Mouse (Mus musculus): ENCODE measurements around the gene Olfr430. TPM values are rescaled to one million over a fixed set of nuclear protein-coding genes. Genes with fewer than 3 reads are reported as not detected.
"Not testable (repeated sequence)": the region's sequence is repeated elsewhere in the genome, so short reads cannot be mapped to it uniquely, and the experiment has no call there.

The Olfr430 gene
- polyA plus RNA-seq, 1 experiment from 2014 or later: not detected

DNA sequence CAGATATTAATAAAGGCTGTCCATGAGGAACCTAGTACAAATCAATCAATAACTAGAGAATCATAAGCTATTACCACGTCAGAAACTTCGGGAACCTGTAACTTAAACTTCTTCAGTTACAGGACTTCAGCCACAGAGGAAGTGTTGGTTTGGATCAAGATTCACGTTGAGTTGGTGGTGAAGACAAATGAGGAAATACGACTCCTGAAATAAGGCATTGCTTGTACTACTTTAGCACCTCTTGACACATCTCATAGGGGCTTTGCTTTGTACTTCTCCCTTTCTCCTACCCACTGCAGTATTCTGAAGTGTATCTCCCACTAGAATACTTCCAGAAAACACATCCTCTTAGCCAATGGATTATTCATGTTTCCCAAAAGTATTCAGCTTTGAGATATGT lies 17.0 kb upstream of the Olfr430 start:
- not testable (repeated sequence) for H3K27me3 ChIP-seq (ENCODE audit: control insufficient read depth, insufficient read depth, low read length); H3K4me1 ChIP-seq (ENCODE audit: control insufficient read depth, insufficient read depth, low read length); DNase-seq (ENCODE audit: low spot score); H3K4me3 ChIP-seq (ENCODE audit: low read depth, low read length); H3K27ac ChIP-seq (ENCODE audit: low read depth, low read length); H3K9me3 ChIP-seq (ENCODE audit: control insufficient read depth, low read length); ATAC-seq (ENCODE audit: insufficient read depth, low FRiP score, low TSS enrichment); H3K9ac ChIP-seq (ENCODE audit: low read length); H3K4me2 ChIP-seq (ENCODE audit: low read depth); H3K36me3 ChIP-seq (ENCODE audit: control insufficient read depth, insufficient read depth, low read length)
- WGBS: 65% methylated on average over 4 of the region's 4 CpGs

DNA sequence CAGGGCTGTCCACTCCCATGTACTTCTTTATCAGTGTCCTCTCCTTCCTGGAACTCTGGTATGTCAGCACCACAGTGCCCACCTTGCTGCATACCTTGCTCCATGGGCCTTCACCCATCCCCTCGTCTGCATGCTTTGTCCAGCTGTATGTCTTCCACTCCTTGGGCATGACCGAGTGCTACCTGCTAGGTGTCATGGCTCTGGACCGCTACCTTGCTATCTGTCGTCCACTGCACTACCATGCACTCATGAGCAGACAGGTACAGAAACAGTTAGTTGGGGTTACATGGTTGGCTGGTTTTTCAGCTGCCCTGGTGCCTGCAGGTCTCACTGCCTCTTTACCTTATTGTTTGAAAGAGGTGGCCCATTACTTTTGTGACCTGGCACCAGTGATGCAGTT lies 15.9 kb upstream of the Olfr430 start:
- H3K9ac ChIP-seq (ENCODE audit: low read length): no peak overlapping the region
- no peaks in the 10 kb centered on the region for H3K27me3 ChIP-seq (ENCODE audit: control insufficient read depth, insufficient read depth, low read length)
- 94% methylated on average over 4 of the region's 4 CpGs for WGBS
- ATAC-seq (ENCODE audit: insufficient read depth, low FRiP score, low TSS enrichment) (no peak), DNase-seq (ENCODE audit: low spot score) (no peak)
- no peaks in the 10 kb centered on the region for H3K9me3 ChIP-seq (ENCODE audit: control insufficient read depth, low read length)
- no peak overlapping the region for H3K4me3 ChIP-seq (ENCODE audit: low read depth, low read length)
- H3K4me1 ChIP-seq (ENCODE audit: control insufficient read depth, insufficient read depth, low read length): no peaks in the 10 kb centered on the region
- no peak overlapping the region for H3K27ac ChIP-seq (ENCODE audit: low read depth, low read length)
- H3K36me3 ChIP-seq (ENCODE audit: control insufficient read depth, insufficient read depth, low read length): no peaks in the 10 kb centered on the region
- no peak overlapping the region for H3K4me2 ChIP-seq (ENCODE audit: low read depth)

DNA sequence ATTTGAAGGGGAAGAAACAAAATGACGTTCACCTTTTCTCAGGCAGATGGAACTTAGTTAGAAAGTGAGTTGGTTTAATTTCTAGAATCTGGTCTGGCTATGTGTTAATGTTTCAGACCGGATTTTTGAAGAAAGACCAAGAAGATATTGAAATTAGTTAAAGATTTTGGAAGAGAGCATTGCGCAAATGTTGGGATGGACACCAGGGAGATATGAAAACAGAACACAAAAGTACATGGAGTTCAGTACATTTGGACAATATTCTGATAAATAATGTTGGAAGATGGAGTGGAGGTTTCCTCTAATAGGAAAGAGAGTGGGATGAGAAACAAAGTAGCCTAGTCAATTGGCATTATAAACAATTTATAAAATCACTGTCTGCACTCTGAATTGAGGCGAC lies 14.9 kb upstream of the Olfr430 start:
- WGBS: 88% methylated on average over 4 of the region's 4 CpGs
- Histone ChIP-seq H3K4me1 (ENCODE audit: control insufficient read depth, insufficient read depth, low read length) (no peaks in the 10 kb centered on the region), H3K9me3 (ENCODE audit: control insufficient read depth, low read length) (no peaks in the 10 kb centered on the region), H3K4me2 (ENCODE audit: low read depth) (no peak overlapping the region), H3K9ac (ENCODE audit: low read length) (no peak overlapping the region), H3K36me3 (ENCODE audit: control insufficient read depth, insufficient read depth, low read length) (no peaks in the 10 kb centered on the region), H3K4me3 (ENCODE audit: low read depth, low read length) (no peak overlapping the region), H3K27me3 (ENCODE audit: control insufficient read depth, insufficient read depth, low read length) (no peaks in the 10 kb centered on the region), H3K27ac (ENCODE audit: low read depth, low read length) (no peak overlapping the region)
- DNase-seq (ENCODE audit: low spot score) (no peak), ATAC-seq (ENCODE audit: insufficient read depth, low FRiP score, low TSS enrichment) (no peak)

DNA sequence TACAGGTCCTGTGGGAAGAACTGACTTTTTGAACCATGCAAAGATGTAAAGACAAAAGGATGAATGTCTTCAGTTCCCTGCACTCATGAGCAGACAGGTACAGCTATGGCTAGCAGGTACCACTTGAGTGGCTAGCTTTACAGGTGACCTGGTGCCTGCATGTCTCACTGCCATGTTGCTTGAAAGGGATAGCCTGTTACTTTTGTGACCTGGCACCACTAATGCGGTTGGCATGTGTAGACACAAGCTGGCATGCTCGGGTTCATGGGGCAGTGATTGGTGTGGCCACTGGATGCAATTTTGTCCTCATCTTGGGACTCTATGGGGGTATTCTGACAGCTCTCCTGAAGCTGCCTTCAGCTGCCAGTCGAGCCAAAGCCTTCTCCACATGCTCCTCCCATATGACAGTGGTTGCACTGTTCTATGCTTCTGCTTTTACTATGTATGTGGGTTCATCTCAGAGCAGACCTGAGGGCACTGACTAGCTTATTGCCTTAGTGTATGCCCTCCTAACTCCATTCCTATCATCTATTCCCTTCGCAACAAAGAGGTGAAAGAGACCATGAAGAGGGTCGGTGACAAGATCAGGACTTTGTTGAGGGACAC lies 14.4 kb upstream of the Olfr430 start:
- Histone ChIP-seq H3K36me3 (ENCODE audit: control insufficient read depth, insufficient read depth, low read length) (no peaks in the 10 kb centered on the region), H3K4me3 (ENCODE audit: low read depth, low read length) (no peak overlapping the region), H3K27me3 (ENCODE audit: control insufficient read depth, insufficient read depth, low read length) (no peaks in the 10 kb centered on the region), H3K4me1 (ENCODE audit: control insufficient read depth, insufficient read depth, low read length) (no peaks in the 10 kb centered on the region), H3K9ac (ENCODE audit: low read length) (no peak overlapping the region), H3K9me3 (ENCODE audit: control insufficient read depth, low read length) (no peaks in the 10 kb centered on the region), H3K4me2 (ENCODE audit: low read depth) (no peak overlapping the region), H3K27ac (ENCODE audit: low read depth, low read length) (no peak overlapping the region)
- no peak for DNase-seq (ENCODE audit: low spot score)
- 88% methylated on average over 5 of the region's 5 CpGs for WGBS
- no peak for ATAC-seq (ENCODE audit: insufficient read depth, low FRiP score, low TSS enrichment)

DNA sequence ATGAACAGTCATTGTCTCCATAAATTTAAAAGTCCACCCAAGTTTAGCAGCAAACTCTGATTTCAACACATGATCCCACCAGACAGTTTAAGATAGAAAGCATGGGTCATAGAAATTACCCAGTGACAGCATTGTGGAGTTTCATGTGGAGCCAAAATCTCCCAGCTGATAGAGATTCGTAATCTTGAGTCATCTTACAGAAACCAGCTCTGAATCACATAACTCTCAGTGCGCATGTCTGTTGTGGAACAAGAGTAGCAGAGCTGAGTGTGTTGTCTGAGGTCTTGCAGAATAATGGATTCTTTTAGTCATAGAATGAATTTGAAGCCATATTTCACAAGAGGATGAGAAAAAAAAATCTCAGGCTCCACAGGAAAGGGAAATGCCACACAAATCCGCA lies 13.4 kb upstream of the Olfr430 start:
- H3K27ac ChIP-seq (ENCODE audit: low read depth, low read length): no peak overlapping the region
- no peak overlapping the region for H3K9ac ChIP-seq (ENCODE audit: low read length)
- no peaks in the 10 kb centered on the region for H3K4me1 ChIP-seq (ENCODE audit: control insufficient read depth, insufficient read depth, low read length)
- H3K4me3 ChIP-seq (ENCODE audit: low read depth, low read length): no peak overlapping the region
- no peaks in the 10 kb centered on the region for H3K36me3 ChIP-seq (ENCODE audit: control insufficient read depth, insufficient read depth, low read length)
- ATAC-seq (ENCODE audit: insufficient read depth, low FRiP score, low TSS enrichment) (no peak), DNase-seq (ENCODE audit: low spot score) (no peak)
- H3K27me3 ChIP-seq (ENCODE audit: control insufficient read depth, insufficient read depth, low read length): no peaks in the 10 kb centered on the region
- WGBS: 87% methylated on average over 3 of the region's 3 CpGs
- no peaks in the 10 kb centered on the region for H3K9me3 ChIP-seq (ENCODE audit: control insufficient read depth, low read length)
- H3K4me2 ChIP-seq (ENCODE audit: low read depth): no peak overlapping the region

DNA sequence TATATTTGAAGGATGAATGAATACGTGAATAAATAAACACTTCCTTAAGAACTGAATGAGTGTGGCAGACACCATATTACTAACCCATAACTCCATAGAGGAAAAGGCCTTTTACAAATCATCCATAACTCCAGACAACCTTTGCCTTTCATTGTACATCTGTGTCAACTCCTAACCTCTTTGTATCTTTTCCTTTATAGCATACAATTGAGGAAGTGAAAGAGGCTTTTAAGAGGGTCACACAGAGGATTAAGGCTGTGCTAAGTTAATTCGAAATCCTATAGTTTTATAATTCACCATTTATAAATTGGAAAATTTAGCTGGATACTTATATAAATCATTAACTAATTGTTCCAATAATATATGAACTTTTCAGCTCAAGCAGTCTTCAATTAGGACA lies 11.2 kb upstream of the Olfr430 start:
- H3K4me1 ChIP-seq (ENCODE audit: control insufficient read depth, insufficient read depth, low read length): no peaks in the 10 kb centered on the region
- H3K9me3 ChIP-seq (ENCODE audit: control insufficient read depth, low read length): no peaks in the 10 kb centered on the region
- H3K9ac ChIP-seq (ENCODE audit: low read length): no peak overlapping the region
- no peak for DNase-seq (ENCODE audit: low spot score)
- H3K36me3 ChIP-seq (ENCODE audit: control insufficient read depth, insufficient read depth, low read length): no peaks in the 10 kb centered on the region
- 82% methylated on average over 2 of the region's 2 CpGs for WGBS
- no peak overlapping the region for H3K27ac ChIP-seq (ENCODE audit: low read depth, low read length)
- ATAC-seq (ENCODE audit: insufficient read depth, low FRiP score, low TSS enrichment): no peak
- H3K4me2 ChIP-seq (ENCODE audit: low read depth): no peak overlapping the region
- no peak overlapping the region for H3K4me3 ChIP-seq (ENCODE audit: low read depth, low read length)
- no peaks in the 10 kb centered on the region for H3K27me3 ChIP-seq (ENCODE audit: control insufficient read depth, insufficient read depth, low read length)

DNA sequence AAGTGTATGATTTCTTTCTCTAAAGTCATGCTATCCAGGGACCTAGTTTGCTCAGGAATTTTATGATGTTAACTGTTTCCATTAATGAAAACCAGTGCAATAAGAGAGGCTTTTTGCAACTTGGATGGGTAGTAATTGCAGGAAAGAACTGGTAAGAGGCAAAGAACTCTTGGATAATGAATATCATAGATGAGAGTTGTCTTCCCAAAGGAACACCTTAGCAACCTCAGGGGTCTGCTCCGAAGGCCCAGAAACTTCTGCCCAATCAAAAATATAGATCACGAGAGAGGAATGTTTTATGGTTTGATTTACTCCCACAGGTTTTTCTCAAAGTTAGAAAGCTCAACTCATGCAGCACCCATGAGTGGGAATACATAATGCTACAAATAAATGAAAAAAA lies 17.6 kb downstream of the Olfr430 start, which contains the start of gene Olfr429:
Olfr429 (plus strand) TSS at position 301 of the 400 bp plus-strand sequence.
- no peak within 1 kb of the TSS for H3K4me3 ChIP-seq (ENCODE audit: low read depth, low read length)
- H3K4me1 ChIP-seq (ENCODE audit: control insufficient read depth, insufficient read depth, low read length): no peaks in the 10 kb centered on the region
- ATAC-seq (ENCODE audit: insufficient read depth, low FRiP score, low TSS enrichment) (no peak), DNase-seq (ENCODE audit: low spot score) (no peak)
- no peak within 1 kb of the TSS for H3K27ac ChIP-seq (ENCODE audit: low read depth, low read length)
- H3K36me3 ChIP-seq (ENCODE audit: control insufficient read depth, insufficient read depth, low read length): no peaks in the 10 kb centered on the region
- no peaks in the 10 kb centered on the region for H3K9me3 ChIP-seq (ENCODE audit: control insufficient read depth, low read length)
- H3K27me3 ChIP-seq (ENCODE audit: control insufficient read depth, insufficient read depth, low read length): no peaks in the 10 kb centered on the region
- H3K9ac ChIP-seq (ENCODE audit: low read length): no peak within 1 kb of the TSS
- H3K4me2 ChIP-seq (ENCODE audit: low read depth): no peak within 1 kb of the TSS
- 94% methylated on average over 2 of the region's 2 CpGs for WGBS

DNA sequence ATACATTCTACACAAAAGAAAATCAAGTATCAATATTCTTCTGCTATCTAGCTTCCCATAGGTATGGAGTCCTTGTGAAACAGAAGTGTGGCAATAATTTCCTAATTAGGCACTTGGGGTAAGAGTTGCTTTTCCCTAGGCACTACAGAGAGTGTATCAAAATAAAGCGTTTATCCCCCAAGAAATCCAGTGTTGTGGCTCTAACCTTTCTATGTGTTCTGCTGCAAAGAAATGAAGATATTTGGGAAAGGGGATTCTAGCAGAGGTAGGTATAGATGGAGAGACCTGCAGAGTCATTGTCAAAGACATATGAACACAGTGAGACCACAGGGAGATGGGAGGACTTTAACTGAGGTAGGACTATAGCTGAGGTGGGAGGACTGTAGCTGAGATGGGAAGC lies 30.2 kb downstream of the Olfr430 start, which contains the start of gene Olfr427:
Olfr427 (plus strand) TSS at position 301 of the 400 bp plus-strand sequence.
- Histone ChIP-seq H3K27me3 (ENCODE audit: control insufficient read depth, insufficient read depth, low read length) (no peaks in the 10 kb centered on the region), H3K4me3 (ENCODE audit: low read depth, low read length) (no peak within 1 kb of the TSS), H3K36me3 (ENCODE audit: control insufficient read depth, insufficient read depth, low read length) (no peaks in the 10 kb centered on the region), H3K9ac (ENCODE audit: low read length) (no peak within 1 kb of the TSS), H3K9me3 (ENCODE audit: control insufficient read depth, low read length) (no peaks in the 10 kb centered on the region), H3K27ac (ENCODE audit: low read depth, low read length) (no peak within 1 kb of the TSS), H3K4me2 (ENCODE audit: low read depth) (no peak within 1 kb of the TSS), H3K4me1 (ENCODE audit: control insufficient read depth, insufficient read depth, low read length) (no peaks in the 10 kb centered on the region)
- DNase-seq (ENCODE audit: low spot score) (no peak), ATAC-seq (ENCODE audit: insufficient read depth, low FRiP score, low TSS enrichment) (no peak)
- 89% methylated on average over 1 of the region's 1 CpGs for WGBS

DNA sequence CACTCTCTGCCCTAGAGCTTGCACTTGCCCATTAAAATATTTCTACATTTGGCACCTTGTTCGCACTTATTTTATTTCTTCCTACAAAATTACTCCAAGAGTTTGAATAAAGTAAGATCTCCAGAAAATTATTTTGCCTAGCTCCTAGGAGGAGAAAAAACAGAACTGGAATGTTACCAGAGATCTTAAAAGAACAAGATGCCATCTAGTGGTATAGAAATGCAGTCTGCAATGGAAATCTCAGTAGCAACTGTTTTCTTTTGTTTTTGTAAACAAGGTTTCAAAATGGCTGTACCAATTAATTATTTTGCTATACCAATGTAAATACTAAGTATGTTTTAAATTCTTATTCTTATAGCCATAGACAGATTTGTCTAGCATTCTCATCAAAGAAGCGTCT lies 37.3 kb downstream of the Olfr430 start:
- Histone ChIP-seq H3K9ac (ENCODE audit: low read length) (no peak overlapping the region), H3K4me1 (ENCODE audit: control insufficient read depth, insufficient read depth, low read length) (no peaks in the 10 kb centered on the region), H3K4me2 (ENCODE audit: low read depth) (no peak overlapping the region), H3K27ac (ENCODE audit: low read depth, low read length) (no peak overlapping the region), H3K4me3 (ENCODE audit: low read depth, low read length) (no peak overlapping the region), H3K36me3 (ENCODE audit: control insufficient read depth, insufficient read depth, low read length) (no peaks in the 10 kb centered on the region), H3K27me3 (ENCODE audit: control insufficient read depth, insufficient read depth, low read length) (no peaks in the 10 kb centered on the region), H3K9me3 (ENCODE audit: control insufficient read depth, low read length) (no peaks in the 10 kb centered on the region)
- 56% methylated on average over 2 of the region's 2 CpGs for WGBS
- DNase-seq (ENCODE audit: low spot score) (no peak), ATAC-seq (ENCODE audit: insufficient read depth, low FRiP score, low TSS enrichment) (no peak)

Data from neural tube, embryonic 11.5 days (tissue).